Mouse (Mus musculus): Measurements from ENCODE around the gene Dlst. TPM values are rescaled to one million over a fixed set of nuclear protein-coding genes. Genes with fewer than 3 reads are reported as not detected.
A peak's percentile ranks its signal among the peaks of the same experiment; 100 is the strongest.

The Dlst gene
- polyA plus RNA-seq, 1 experiment from 2014 or later = 116 TPM

GRCm38 (mm10) chr12:85101521-85102106 is 9.0 kb upstream of the Dlst start:
- Histone ChIP-seq H3K27ac (no peak overlapping the region), H3K36me3 (no peaks in the 10 kb centered on the region), H3K4me3 (no peak overlapping the region), H3K27me3 (replicated peaks) (no peaks in the 10 kb centered on the region), H3K4me2 (replicated peaks) (no peak overlapping the region), H3K9ac (no peak overlapping the region), H3K4me1 (peaks cover 12% of the 10 kb centered on the region), H3K9me3 (no peaks in the 10 kb centered on the region)
- ATAC-seq (ENCODE audit: low FRiP score, low read depth) = no peak
- WGBS = 78% methylated on average over 5 of the region's 5 CpGs

GRCm38 (mm10) chr12:85103096-85103495 is 7.5 kb upstream of the Dlst start:
- Histone ChIP-seq H3K27me3 (replicated peaks) (no peaks in the 10 kb centered on the region), H3K27ac (no peak overlapping the region), H3K36me3 (no peaks in the 10 kb centered on the region), H3K9me3 (no peaks in the 10 kb centered on the region), H3K9ac (no peak overlapping the region), H3K4me3 (no peak overlapping the region), H3K4me2 (replicated peaks) (no peak overlapping the region), H3K4me1 (peaks cover 12% of the 10 kb centered on the region)
- no peak for ATAC-seq (ENCODE audit: low FRiP score, low read depth)
- 77% methylated on average over 8 of the region's 8 CpGs for WGBS

GRCm38 (mm10) chr12:85104789-85105188 is 5.8 kb upstream of the Dlst start:
- Histone ChIP-seq H3K4me2 (replicated peaks) (no peak overlapping the region), H3K27me3 (replicated peaks) (no peaks in the 10 kb centered on the region), H3K4me1 (peaks cover 16% of the 10 kb centered on the region), H3K27ac (no peak overlapping the region), H3K4me3 (no peak overlapping the region), H3K9me3 (no peaks in the 10 kb centered on the region), H3K9ac (no peak overlapping the region), H3K36me3 (no peaks in the 10 kb centered on the region)
- no peak for ATAC-seq (ENCODE audit: low FRiP score, low read depth)
- 83% methylated on average over 8 of the region's 8 CpGs for WGBS

GRCm38 (mm10) chr12:85106292-85106691 is 4.3 kb upstream of the Dlst start:
- Histone ChIP-seq H3K4me1 (peaks cover 19% of the 10 kb centered on the region), H3K4me3 (no peak overlapping the region), H3K36me3 (no peaks in the 10 kb centered on the region), H3K4me2 (replicated peaks) (peak overlapping the region; percentile 40), H3K27ac (no peak overlapping the region), H3K9me3 (no peaks in the 10 kb centered on the region), H3K9ac (peak overlapping the region; percentile 38; the same call in 1 of the 2 replicates), H3K27me3 (replicated peaks) (no peaks in the 10 kb centered on the region)
- WGBS = 3% methylated on average over 8 of the region's 8 CpGs
- ATAC-seq (ENCODE audit: low FRiP score, low read depth) = no peak

GRCm38 (mm10) chr12:85108643-85109042 is 2.0 kb upstream of the Dlst start:
- no peaks in the 10 kb centered on the region for H3K27me3 ChIP-seq (replicated peaks)
- no peaks in the 10 kb centered on the region for H3K36me3 ChIP-seq
- H3K9ac ChIP-seq = no peak overlapping the region
- no peak overlapping the region for H3K27ac ChIP-seq
- H3K4me3 ChIP-seq = no peak overlapping the region
- peaks cover 30% of the 10 kb centered on the region for H3K4me1 ChIP-seq
- no peaks in the 10 kb centered on the region for H3K9me3 ChIP-seq
- ATAC-seq (ENCODE audit: low FRiP score, low read depth) = no peak
- no peak overlapping the region for H3K4me2 ChIP-seq (replicated peaks)
- 75% methylated on average over 3 of the region's 3 CpGs for WGBS

- Histone ChIP-seq H3K4me3 (no peak overlapping the region), H3K4me1 (peaks cover 30% of the 10 kb centered on the region), H3K9me3 (no peaks in the 10 kb centered on the region), H3K36me3 (no peaks in the 10 kb centered on the region), H3K27me3 (replicated peaks) (no peaks in the 10 kb centered on the region), H3K9ac (no peak overlapping the region), H3K27ac (no peak overlapping the region), H3K4me2 (replicated peaks) (peak overlapping the region; percentile 87; the same call in 1 of the 2 replicates)
- 65% methylated on average over 4 of the region's 4 CpGs for WGBS
- ATAC-seq (ENCODE audit: low FRiP score, low read depth) = no peak
These were observed 1.2 kb upstream of the Dlst start for GRCm38 (mm10) chr12:85109426-85109825.

- 17% methylated on average over 18 of the region's 18 CpGs for WGBS
- ATAC-seq (ENCODE audit: low FRiP score, low read depth) = peak; percentile 1; the same call in 1 of the 2 replicates
- H3K9ac ChIP-seq = peak overlapping the region; percentile 95
These were observed 479 bp upstream of the Dlst start for GRCm38 (mm10) chr12:85110011-85110697.

GRCm38 (mm10) chr12:85112550-85113251 is 2.1 kb downstream of the Dlst start:
- peak overlapping the region; percentile 87 for H3K4me2 ChIP-seq (replicated peaks)
- WGBS = 90% methylated on average over 7 of the region's 7 CpGs

More at GRCm38 (mm10) chr12:85110011-85110697, 479 bp upstream of the Dlst start:
- Histone ChIP-seq H3K36me3 (peaks cover 3% of the 10 kb centered on the region), H3K27me3 (replicated peaks) (no peaks in the 10 kb centered on the region), H3K4me3 (peak overlapping the region; percentile 97), H3K4me2 (replicated peaks) (peak overlapping the region; percentile 87), H3K27ac (0 out of 2 replicates have a peak overlapping the region, but pooled peaks have one; percentile 29), H3K4me1 (peaks cover 28% of the 10 kb centered on the region), H3K9me3 (no peaks in the 10 kb centered on the region)

GRCm38 (mm10) chr12:85113337-85113736 is 2.7 kb downstream of the Dlst start:
- Histone ChIP-seq H3K9me3 (no peaks in the 10 kb centered on the region), H3K4me1 (peaks cover 22% of the 10 kb centered on the region), H3K36me3 (peaks cover 17% of the 10 kb centered on the region), H3K9ac (no peak overlapping the region), H3K27me3 (replicated peaks) (no peaks in the 10 kb centered on the region), H3K4me2 (replicated peaks) (no peak overlapping the region), H3K4me3 (no peak overlapping the region), H3K27ac (no peak overlapping the region)
- ATAC-seq (ENCODE audit: low FRiP score, low read depth) = no peak
- 97% methylated on average over 3 of the region's 3 CpGs for WGBS

More at GRCm38 (mm10) chr12:85112550-85113251, 2.1 kb downstream of the Dlst start:
- H3K9me3 ChIP-seq = no peaks in the 10 kb centered on the region
- H3K4me1 ChIP-seq = peaks cover 22% of the 10 kb centered on the region
- no peaks in the 10 kb centered on the region for H3K27me3 ChIP-seq (replicated peaks)
- no peak overlapping the region for H3K27ac ChIP-seq
- ATAC-seq (ENCODE audit: low FRiP score, low read depth) = no peak
- no peak overlapping the region for H3K4me3 ChIP-seq
- peaks cover 13% of the 10 kb centered on the region for H3K36me3 ChIP-seq
- H3K9ac ChIP-seq = 0 out of 2 replicates have a peak overlapping the region, but pooled peaks have one; percentile 95

- WGBS = 99% methylated on average over 3 of the region's 3 CpGs
- Histone ChIP-seq H3K4me3 (no peak overlapping the region), H3K27ac (no peak overlapping the region), H3K36me3 (peaks cover 23% of the 10 kb centered on the region), H3K4me1 (peaks cover 22% of the 10 kb centered on the region), H3K4me2 (replicated peaks) (no peak overlapping the region), H3K9me3 (no peaks in the 10 kb centered on the region), H3K9ac (no peak overlapping the region), H3K27me3 (replicated peaks) (no peaks in the 10 kb centered on the region)
- no peak for ATAC-seq (ENCODE audit: low FRiP score, low read depth)
These were observed 3.3 kb downstream of the Dlst start for GRCm38 (mm10) chr12:85113917-85114316.

GRCm38 (mm10) chr12:85115678-85116077 is 5.0 kb downstream of the Dlst start:
- Histone ChIP-seq H3K27me3 (replicated peaks) (no peaks in the 10 kb centered on the region), H3K9me3 (no peaks in the 10 kb centered on the region), H3K27ac (no peak overlapping the region), H3K4me2 (replicated peaks) (no peak overlapping the region), H3K4me3 (no peak overlapping the region), H3K9ac (no peak overlapping the region), H3K36me3 (peaks cover 39% of the 10 kb centered on the region), H3K4me1 (peaks cover 12% of the 10 kb centered on the region)
- ATAC-seq (ENCODE audit: low FRiP score, low read depth) = no peak
- WGBS = 86% methylated on average over 7 of the region's 7 CpGs

- ATAC-seq (ENCODE audit: low FRiP score, low read depth) = no peak
- Histone ChIP-seq H3K9ac (no peak overlapping the region), H3K27me3 (replicated peaks) (no peaks in the 10 kb centered on the region), H3K36me3 (peaks cover 79% of the 10 kb centered on the region), H3K4me1 (no peaks in the 10 kb centered on the region), H3K4me3 (no peak overlapping the region), H3K27ac (no peak overlapping the region), H3K9me3 (no peaks in the 10 kb centered on the region), H3K4me2 (replicated peaks) (no peak overlapping the region)
- 94% methylated on average over 9 of the region's 9 CpGs for WGBS
These were observed 11.3 kb downstream of the Dlst start for GRCm38 (mm10) chr12:85121806-85122459.
